Mouse (Mus musculus): Measurements from ENCODE around the gene Usp1.

DNA sequence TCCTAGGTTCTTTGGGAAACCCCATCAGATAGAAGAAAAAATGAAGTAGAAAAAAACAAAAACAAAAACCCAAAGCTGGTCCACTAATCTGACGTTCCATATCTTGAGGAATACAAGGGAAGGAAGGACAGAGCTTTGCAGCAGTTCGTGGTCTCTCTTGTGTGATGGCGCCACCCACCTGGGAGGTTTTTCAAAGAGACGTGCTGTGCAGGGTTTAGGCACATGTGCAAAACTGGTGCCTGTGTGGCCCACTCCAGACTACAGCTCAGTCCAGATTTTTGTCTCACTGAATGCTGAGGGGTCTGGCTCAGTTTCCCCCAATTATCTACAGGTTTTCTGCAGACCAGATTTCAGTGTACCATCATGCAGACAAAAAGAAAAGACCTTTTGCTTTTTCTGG, 37.2 kb upstream of the Usp1 start:
- TF ChIP-seq CTCF (IDR thresholded peaks at IDR 0.05) (no peak), EP300 (IDR thresholded peaks at IDR 0.05) (no peak)
